29 mouse cellular contexts compared by ENCODE assay signal in genomic region chr7:110597141-110597540, GRCm38 (mm10). TPM values are rescaled to one million over a fixed set of nuclear protein-coding genes. Genes with fewer than 3 reads are reported as not detected.
"Had no signal": no experiment of that assay in that cellular context is flagged by ENCODE, and none has a peak within 500 bp of the region (broad histone marks: within the 10 kb centered on the region; RNA-seq: fewer than 3 reads in every experiment).

No protein-coding gene starts in this region.

- DNase-seq: heart, adult 2 months; heart, postnatal 10 days; heart, postnatal 14 days; heart, postnatal 36 days; heart, postnatal 4 days; kidney, adult 18-20 months; kidney, adult 8-10 months; kidney, postnatal 10 days; kidney, postnatal 25 days; kidney, postnatal 4 days; layer of hippocampus, adult 9-11 months; layer of hippocampus, postnatal 36 days had no signal

- H3K9ac ChIP-seq: heart, embryonic 12.5 days; heart, embryonic 13.5 days; heart, embryonic 15.5 days; hindbrain, embryonic 12.5 days; hindbrain, embryonic 13.5 days; hindbrain, embryonic 14.5 days; hindbrain, embryonic 15.5 days; intestine, embryonic 15.5 days; kidney, embryonic 15.5 days had no signal

- H3K4me1 ChIP-seq: heart, embryonic 10.5 days; heart, embryonic 15.5 days; hindbrain, embryonic 10.5 days; hindbrain, embryonic 12.5 days; hindbrain, embryonic 13.5 days; hindbrain, embryonic 15.5 days; intestine, embryonic 15.5 days; kidney, embryonic 15.5 days had no signal

- H3K27ac ChIP-seq: heart, adult 2 months; heart, embryonic 10.5 days; heart, embryonic 13.5 days; heart, embryonic 15.5 days; hindbrain, embryonic 10.5 days; hindbrain, embryonic 12.5 days; hindbrain, embryonic 13.5 days; hindbrain, embryonic 14.5 days; hindbrain, embryonic 15.5 days; hindbrain, postnatal 0 days; intestine, embryonic 15.5 days; kidney, embryonic 15.5 days; kidney, postnatal 0 days; layer of hippocampus, adult 2 months; left cerebral cortex, adult 2 months had no signal

- H3K36me3 ChIP-seq: intestine, embryonic 15.5 days had no signal

- H3K4me3 ChIP-seq: heart, adult 2 months; heart, embryonic 10.5 days; heart, embryonic 12.5 days; heart, embryonic 13.5 days; heart, embryonic 15.5 days; hindbrain, embryonic 10.5 days; hindbrain, embryonic 12.5 days; hindbrain, embryonic 13.5 days; hindbrain, embryonic 15.5 days; intestine, embryonic 15.5 days; kidney, embryonic 15.5 days; layer of hippocampus, adult 2 months; left cerebral cortex, adult 2 months had no signal

- H3K27me3 ChIP-seq: heart, embryonic 12.5 days; heart, embryonic 13.5 days; heart, embryonic 15.5 days; hindbrain, embryonic 12.5 days; hindbrain, embryonic 13.5 days; hindbrain, embryonic 15.5 days; intestine, embryonic 15.5 days; kidney, embryonic 15.5 days had no signal

RNA-seq across cellular contexts. Expression of gene Adm, which starts 30.3 kb away (rescaled TPM):
- total RNA-seq: hematopoietic stem cell, adult 5-6 weeks had no signal
- polyA plus RNA-seq: inflammation-experienced regulatory T-cells, adult 6 months had no signal
